Mouse (Mus musculus) megakaryocyte, embryonic 14.5 days (primary cell): ENCODE results near the gene Echdc1.

Experiments used
- FLI1 ChIP-seq: IDR thresholded peaks from 2 replicates; pipeline ENCODE4 v1.6.1; 2012; ENCODE audit warnings: low read length, inconsistent platforms, mixed read lengths
- GATA1 ChIP-seq: IDR thresholded peaks from 3 replicates; pipeline ENCODE4 v1.6.1; 2012; ENCODE audit warnings: mixed read lengths, low read length, inconsistent platforms, borderline replicate concordance

DNA sequence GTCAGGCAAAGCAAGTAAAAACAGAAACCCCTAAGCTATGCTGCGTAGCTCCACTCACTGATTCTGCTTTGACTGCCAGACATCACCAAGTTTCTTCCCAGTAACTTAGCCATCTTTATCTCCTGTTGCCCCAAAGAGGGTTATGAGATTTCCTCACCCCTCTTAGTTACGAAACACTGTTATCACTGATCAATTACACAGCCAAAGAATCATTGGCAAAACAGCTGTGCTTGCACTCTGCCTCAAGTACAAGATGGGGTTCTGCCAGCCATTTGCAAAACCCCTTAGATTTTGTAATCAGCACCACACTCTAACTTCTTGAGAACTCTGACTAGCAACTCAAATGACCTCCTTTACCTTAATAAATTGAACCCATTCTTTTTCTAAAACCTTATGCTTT lies 38.5 kb downstream of the Echdc1 start:
- TF ChIP-seq GATA1 (no peak), FLI1 (no peak)
